Mouse (Mus musculus) neural tube, embryonic 11.5 days (tissue): ENCODE measurements around the gene Inka1. TPM values are rescaled to one million over a fixed set of nuclear protein-coding genes. Genes with fewer than 3 reads are reported as not detected.

Experiments
- ATAC-seq: fragments of 200-750 bp; cut with Nextera tagmentation; 2 replicates; pipeline ENCODE4 v1.8.0; 2017; ENCODE audit warnings: moderate number of reproducible peaks, mild to moderate bottlenecking, moderate TSS enrichment, moderate library complexity; ENCODE audit not compliant: insufficient read depth, low FRiP score, low TSS enrichment
- DNase-seq: peaks from one replicate; pipeline ENCODE4 v3.0.0-alpha.2; 2015; ENCODE audit warnings: low spot score
- H3K27ac ChIP-seq: fragments of 300-500 bp; sonication (generic); 2 replicates; pipeline ENCODE4 v1.5.1; 2014; ENCODE audit warnings: low read depth, mild to moderate bottlenecking, low read length
- H3K27me3 ChIP-seq: fragments of 300-500 bp; sonication (generic); 2 replicates; pipeline ENCODE4 v1.6.1; 2014; ENCODE audit warnings: mild to moderate bottlenecking, low read length, mixed read lengths; ENCODE audit not compliant: control insufficient read depth, insufficient read depth
- H3K36me3 ChIP-seq: fragments of 300-500 bp; sonication (generic); 2 replicates; pipeline ENCODE4 v1.6.1; 2014; ENCODE audit warnings: mild to moderate bottlenecking, low read length, moderate library complexity, mixed read lengths; ENCODE audit not compliant: control insufficient read depth, insufficient read depth
- H3K4me1 ChIP-seq: fragments of 300-500 bp; sonication (generic); 2 replicates; pipeline ENCODE4 v1.6.1; 2014; ENCODE audit warnings: low read length, mixed read lengths; ENCODE audit not compliant: control insufficient read depth, insufficient read depth
- H3K4me2 ChIP-seq: fragments of 300-500 bp; sonication (generic); 2 replicates; pipeline ENCODE4 v1.6.1; 2014; ENCODE audit warnings: low read depth, mild to moderate bottlenecking, moderate library complexity
- H3K4me3 ChIP-seq: fragments of 300-500 bp; sonication (generic); 2 replicates; pipeline ENCODE4 v1.5.1; 2014; ENCODE audit warnings: low read depth, low read length
- H3K9ac ChIP-seq: fragments of 300-500 bp; sonication (generic); 2 replicates; pipeline ENCODE4 v1.6.1; 2014; ENCODE audit warnings: mild to moderate bottlenecking, low read length
- H3K9me3 ChIP-seq: fragments of 300-500 bp; sonication (generic); 2 replicates; pipeline ENCODE4 v1.6.1; 2016; ENCODE audit warnings: low read length; ENCODE audit not compliant: control insufficient read depth
- WGBS: fragments of 180-500 bp; shearing (Covaris S2); extraction: QIAGEN DNeasy Blood & Tissue Kit; methylation state at CpG from one replicate; pipeline ENCODE4 v1.1.7; 2014; 5-methylcytosine and 5-hydroxymethylcytosine counted together
- polyA plus RNA-seq: library from polyadenylated mRNA; unstranded; fragments of >200 nt; fragmentation: Nextera tagmentation; extraction: Ambion mirVana; gene quantifications from 2 replicates; pipeline ENCODE4 v1.2.1, GENCODE M21; 2014

Inka1 gene
- polyA plus RNA-seq, 1 experiment from 2014 or later, result 62.9 TPM

GRCm38 (mm10) chr9:107950460-107951355, 35.0 kb downstream of the Inka1 start:
- peak overlapping the region; percentile 63; the same call in 1 of the 2 replicates for H3K27ac ChIP-seq
- 21% methylated on average over 45 of the region's 45 CpGs for WGBS

GRCm38 (mm10) chr9:107949922-107950235, 35.8 kb downstream of the Inka1 start, which contains the start of gene Traip:
TSS of gene Traip (plus strand) at chr9:107950136.
- Histone ChIP-seq H3K9me3 (no peaks in the 10 kb centered on the region), H3K36me3 (no peaks in the 10 kb centered on the region), H3K27me3 (no peaks in the 10 kb centered on the region), H3K4me3 (peak within 1 kb of the TSS; percentile 62), H3K9ac (peak within 1 kb of the TSS; percentile 72), H3K4me1 (peaks cover 5% of the 10 kb centered on the region), H3K4me2 (peak within 1 kb of the TSS; percentile 52), H3K27ac (peak within 1 kb of the TSS; percentile 63; the same call in 1 of the 2 replicates)
- 91% methylated on average over 10 of the region's 10 CpGs for WGBS
- DNase-seq, result no peak
- no peak for ATAC-seq

More at GRCm38 (mm10) chr9:107950460-107951355, 35.0 kb downstream of the Inka1 start:
- H3K36me3 ChIP-seq, result no peaks in the 10 kb centered on the region
- peaks cover 5% of the 10 kb centered on the region for H3K4me1 ChIP-seq
- ATAC-seq (peak; percentile 92), DNase-seq (peak; percentile 92)
- H3K4me2 ChIP-seq, result peak overlapping the region; percentile 52
- no peaks in the 10 kb centered on the region for H3K27me3 ChIP-seq
- H3K9ac ChIP-seq, result peak overlapping the region; percentile 72
- H3K9me3 ChIP-seq, result no peaks in the 10 kb centered on the region
- H3K4me3 ChIP-seq, result peak overlapping the region; percentile 62

GRCm38 (mm10) chr9:107949184-107949921, 36.3 kb downstream of the Inka1 start:
- Histone ChIP-seq H3K4me3 (no peak overlapping the region), H3K4me2 (no peak overlapping the region), H3K27me3 (no peaks in the 10 kb centered on the region), H3K36me3 (no peaks in the 10 kb centered on the region), H3K27ac (no peak overlapping the region), H3K9ac (no peak overlapping the region), H3K9me3 (no peaks in the 10 kb centered on the region), H3K4me1 (peaks cover 5% of the 10 kb centered on the region)
- no peak for DNase-seq
- no peak for ATAC-seq
- WGBS, result 83% methylated on average over 13 of the region's 13 CpGs

GRCm38 (mm10) chr9:107947241-107948194, 38.2 kb downstream of the Inka1 start:
- Histone ChIP-seq H3K4me2 (no peak overlapping the region), H3K4me3 (no peak overlapping the region), H3K9me3 (no peaks in the 10 kb centered on the region), H3K36me3 (no peaks in the 10 kb centered on the region), H3K9ac (no peak overlapping the region), H3K27ac (no peak overlapping the region), H3K27me3 (no peaks in the 10 kb centered on the region), H3K4me1 (peaks cover 5% of the 10 kb centered on the region)
- ATAC-seq, result no peak
- no peak for DNase-seq
- WGBS, result 94% methylated on average over 31 of the region's 31 CpGs

- 7% methylated on average over 3 of the region's 3 CpGs for WGBS
- Histone ChIP-seq H3K4me1 (peaks cover 14% of the 10 kb centered on the region), H3K36me3 (no peaks in the 10 kb centered on the region), H3K9me3 (no peaks in the 10 kb centered on the region), H3K27me3 (no peaks in the 10 kb centered on the region; the same call in 1 of the 2 replicates), H3K9ac (peak overlapping the region; percentile 67), H3K4me3 (peak overlapping the region; percentile 51), H3K27ac (no peak overlapping the region), H3K4me2 (peak overlapping the region; percentile 96)
- ATAC-seq, result no peak
- no peak for DNase-seq
These were observed 48.8 kb downstream of the Inka1 start for GRCm38 (mm10) chr9:107936831-107937230.

GRCm38 (mm10) chr9:107936215-107936822, 49.4 kb downstream of the Inka1 start:
- ATAC-seq (peak; percentile 61; the same call in 1 of the 2 replicates), DNase-seq (peak; percentile 38)
- Histone ChIP-seq H3K4me2 (peak overlapping the region; percentile 96), H3K4me3 (peak overlapping the region; percentile 51), H3K27me3 (no peaks in the 10 kb centered on the region; the same call in 1 of the 2 replicates), H3K4me1 (peaks cover 14% of the 10 kb centered on the region), H3K27ac (no peak overlapping the region), H3K36me3 (no peaks in the 10 kb centered on the region), H3K9ac (peak overlapping the region; percentile 67), H3K9me3 (no peaks in the 10 kb centered on the region)
- WGBS, result 2% methylated on average over 29 of the region's 29 CpGs

- Histone ChIP-seq H3K4me1 (peaks cover 14% of the 10 kb centered on the region), H3K4me3 (peak overlapping the region; percentile 51), H3K36me3 (no peaks in the 10 kb centered on the region), H3K4me2 (peak overlapping the region; percentile 96), H3K27me3 (no peaks in the 10 kb centered on the region; the same call in 1 of the 2 replicates), H3K9ac (peak overlapping the region; percentile 67), H3K9me3 (no peaks in the 10 kb centered on the region), H3K27ac (no peak overlapping the region)
- WGBS, result under 1% methylated on average over 40 of the region's 41 CpGs
- DNase-seq (peak; percentile 61), ATAC-seq (peak; percentile 45; the same call in 1 of the 2 replicates)
These were observed 49.9 kb downstream of the Inka1 start for GRCm38 (mm10) chr9:107935790-107936214.
